Mouse (Mus musculus) heart, embryonic 11.5 days (tissue): ENCODE measurements around the gene Rad51b. TPM values are rescaled to one million over a fixed set of nuclear protein-coding genes. Genes with fewer than 3 reads are reported as not detected.

Experiments
- ATAC-seq: fragments of 200-750 bp; cut with Nextera tagmentation; replicated peaks from 2 replicates; pipeline ENCODE4 v1.8.0; 2017; ENCODE audit warnings: moderate library complexity; ENCODE audit not compliant: insufficient number of reproducible peaks, low FRiP score, low TSS enrichment
- H3K27ac ChIP-seq: fragments of 300-500 bp; sonication (generic); 2 replicates; pipeline ENCODE4 v1.5.1; 2014; ENCODE audit warnings: mild to moderate bottlenecking, low read depth, low read length
- H3K27me3 ChIP-seq: fragments of 300-500 bp; sonication (generic); 2 replicates; pipeline ENCODE4 v1.6.1; 2014; ENCODE audit warnings: mild to moderate bottlenecking, low read length, mixed read lengths; ENCODE audit not compliant: control insufficient read depth, insufficient read depth
- H3K36me3 ChIP-seq: fragments of 300-500 bp; sonication (generic); 2 replicates; pipeline ENCODE4 v1.6.1; 2014; ENCODE audit warnings: mild to moderate bottlenecking, low read length, moderate library complexity, mixed read lengths; ENCODE audit not compliant: control insufficient read depth, insufficient read depth
- H3K4me1 ChIP-seq: fragments of 300-500 bp; sonication (generic); 2 replicates; pipeline ENCODE4 v1.6.1; 2014; ENCODE audit warnings: low read length; ENCODE audit not compliant: control insufficient read depth, insufficient read depth
- H3K4me2 ChIP-seq: fragments of 300-500 bp; sonication (generic); 2 replicates; pipeline ENCODE4 v1.6.1; 2014; ENCODE audit warnings: mild to moderate bottlenecking, moderate library complexity
- H3K4me3 ChIP-seq: fragments of 300-500 bp; sonication (generic); 2 replicates; pipeline ENCODE4 v1.5.1; 2014; ENCODE audit warnings: low read depth, low read length
- H3K9ac ChIP-seq: fragments of 300-500 bp; sonication (generic); 2 replicates; pipeline ENCODE4 v1.6.1; 2014; ENCODE audit warnings: mild to moderate bottlenecking, low read depth, low read length, moderate library complexity
- H3K9me3 ChIP-seq: fragments of 300-500 bp; sonication (generic); replicated peaks from 2 replicates; pipeline ENCODE4 v1.6.1; 2016; ENCODE audit warnings: low read length; ENCODE audit not compliant: control insufficient read depth
- WGBS: fragments of 180-500 bp; shearing (Covaris S2); extraction: QIAGEN DNeasy Blood & Tissue Kit; methylation state at CpG from one replicate; pipeline ENCODE4 v1.1.7; 2014; ENCODE audit not compliant: insufficient replicate concordance; 5-methylcytosine and 5-hydroxymethylcytosine counted together
- polyA plus RNA-seq: library from polyadenylated mRNA; unstranded; fragments of >200 nt; fragmentation: Nextera tagmentation; extraction: Ambion mirVana; gene quantifications from 2 replicates; pipeline ENCODE4 v1.2.1, GENCODE M21; 2014

Gene Rad51b
- polyA plus RNA-seq, 1 experiment from 2014 or later, result 6.4 TPM

- Histone ChIP-seq H3K4me3 (no peak overlapping the region), H3K9ac (no peak overlapping the region), H3K27ac (no peak overlapping the region), H3K27me3 (no peaks in the 10 kb centered on the region), H3K9me3 (no peaks in the 10 kb centered on the region), H3K4me2 (no peak overlapping the region), H3K4me1 (no peaks in the 10 kb centered on the region; the same call in 1 of the 2 replicates), H3K36me3 (no peaks in the 10 kb centered on the region)
- 69% methylated on average over 4 of the region's 4 CpGs for WGBS
- ATAC-seq, result no peak
Measured at GRCm38 (mm10) chr12:79774571-79774970, 477.5 kb downstream of the Rad51b start.

GRCm38 (mm10) chr12:79776828-79777227, 479.7 kb downstream of the Rad51b start:
- WGBS, result 82% methylated on average over 5 of the region's 5 CpGs

GRCm38 (mm10) chr12:79780745-79781144, 483.7 kb downstream of the Rad51b start:
- Histone ChIP-seq H3K27ac (peak overlapping the region; percentile 47; the same call in 1 of the 2 replicates), H3K4me2 (no peak overlapping the region)
- no peak for ATAC-seq

More at GRCm38 (mm10) chr12:79776828-79777227, 479.7 kb downstream of the Rad51b start:
- no peaks in the 10 kb centered on the region for H3K36me3 ChIP-seq
- H3K4me3 ChIP-seq, result no peak overlapping the region
- no peaks in the 10 kb centered on the region for H3K27me3 ChIP-seq
- no peak overlapping the region for H3K27ac ChIP-seq
- H3K4me1 ChIP-seq, result no peaks in the 10 kb centered on the region; the same call in 1 of the 2 replicates
- H3K4me2 ChIP-seq, result no peak overlapping the region
- ATAC-seq, result no peak
- H3K9me3 ChIP-seq, result no peaks in the 10 kb centered on the region
- no peak overlapping the region for H3K9ac ChIP-seq

GRCm38 (mm10) chr12:79781788-79782187, 484.7 kb downstream of the Rad51b start:
- Histone ChIP-seq H3K4me1 (no peaks in the 10 kb centered on the region; the same call in 1 of the 2 replicates), H3K36me3 (no peaks in the 10 kb centered on the region), H3K27ac (no peak overlapping the region), H3K27me3 (no peaks in the 10 kb centered on the region), H3K4me3 (no peak overlapping the region), H3K9me3 (peaks cover 3% of the 10 kb centered on the region; the same call in 1 of the 2 replicates), H3K4me2 (no peak overlapping the region), H3K9ac (no peak overlapping the region)
- no peak for ATAC-seq
- 76% methylated on average over 5 of the region's 5 CpGs for WGBS

More at GRCm38 (mm10) chr12:79780745-79781144, 483.7 kb downstream of the Rad51b start:
- no peaks in the 10 kb centered on the region; the same call in 1 of the 2 replicates for H3K4me1 ChIP-seq
- WGBS, result 62% methylated on average over 2 of the region's 2 CpGs
- no peaks in the 10 kb centered on the region for H3K36me3 ChIP-seq
- H3K4me3 ChIP-seq, result no peak overlapping the region
- peaks cover 3% of the 10 kb centered on the region; the same call in 1 of the 2 replicates for H3K9me3 ChIP-seq
- no peak overlapping the region for H3K9ac ChIP-seq
- H3K27me3 ChIP-seq, result no peaks in the 10 kb centered on the region

GRCm38 (mm10) chr12:79782444-79783117, 485.5 kb downstream of the Rad51b start:
- no peaks in the 10 kb centered on the region; the same call in 1 of the 2 replicates for H3K4me1 ChIP-seq
- no peak overlapping the region for H3K4me2 ChIP-seq
- 91% methylated on average over 6 of the region's 6 CpGs for WGBS
- no peak overlapping the region for H3K9ac ChIP-seq
- H3K27me3 ChIP-seq, result no peaks in the 10 kb centered on the region
- no peak overlapping the region for H3K27ac ChIP-seq
- H3K36me3 ChIP-seq, result no peaks in the 10 kb centered on the region
- no peak overlapping the region for H3K4me3 ChIP-seq
- H3K9me3 ChIP-seq, result peaks cover 3% of the 10 kb centered on the region; the same call in 1 of the 2 replicates
- no peak for ATAC-seq

- no peaks in the 10 kb centered on the region for H3K36me3 ChIP-seq
- no peak overlapping the region for H3K27ac ChIP-seq
- no peak overlapping the region for H3K4me3 ChIP-seq
- no peaks in the 10 kb centered on the region; the same call in 1 of the 2 replicates for H3K4me1 ChIP-seq
- WGBS, result 68% methylated on average over 7 of the region's 7 CpGs
- no peak for ATAC-seq
- no peak overlapping the region for H3K4me2 ChIP-seq
- H3K9me3 ChIP-seq, result peaks cover 3% of the 10 kb centered on the region; the same call in 1 of the 2 replicates
- no peaks in the 10 kb centered on the region for H3K27me3 ChIP-seq
- no peak overlapping the region for H3K9ac ChIP-seq
Measured at GRCm38 (mm10) chr12:79784159-79784558, 487.1 kb downstream of the Rad51b start.

- Histone ChIP-seq H3K27ac (no peak overlapping the region), H3K36me3 (no peaks in the 10 kb centered on the region), H3K4me2 (no peak overlapping the region), H3K27me3 (no peaks in the 10 kb centered on the region), H3K9me3 (peaks cover 3% of the 10 kb centered on the region; the same call in 1 of the 2 replicates), H3K9ac (no peak overlapping the region), H3K4me3 (no peak overlapping the region), H3K4me1 (no peaks in the 10 kb centered on the region; the same call in 1 of the 2 replicates)
- WGBS, result 93% methylated on average over 3 of the region's 3 CpGs
- ATAC-seq, result no peak
Measured at GRCm38 (mm10) chr12:79785691-79786090, 488.6 kb downstream of the Rad51b start.

- Histone ChIP-seq H3K4me1 (no peaks in the 10 kb centered on the region), H3K9me3 (peaks cover 1% of the 10 kb centered on the region; the same call in 1 of the 2 replicates), H3K27ac (no peak overlapping the region), H3K9ac (no peak overlapping the region), H3K36me3 (no peaks in the 10 kb centered on the region), H3K4me3 (no peak overlapping the region), H3K4me2 (no peak overlapping the region), H3K27me3 (no peaks in the 10 kb centered on the region)
- ATAC-seq, result no peak
- WGBS, result 80% methylated on average over 10 of the region's 10 CpGs
Measured at GRCm38 (mm10) chr12:79787538-79787937, 490.5 kb downstream of the Rad51b start.
